Mouse (Mus musculus) hindbrain, embryonic 10.5 days (tissue): ENCODE measurements around the gene Bcor. TPM values are rescaled to one million over a fixed set of nuclear protein-coding genes. Genes with fewer than 3 reads are reported as not detected.

Experiments used
- DNase-seq: peaks from one replicate; pipeline ENCODE4 v3.0.0-alpha.2; 2017; ENCODE audit warnings: low spot score
- H3K27ac ChIP-seq: fragments of 300-500 bp; sonication (generic); 2 replicates; pipeline ENCODE4 v1.5.1; 2016; ENCODE audit warnings: mild to moderate bottlenecking, moderate library complexity
- H3K27me3 ChIP-seq: fragments of 300-500 bp; sonication (generic); 2 replicates; pipeline ENCODE4 v1.6.1; 2016; ENCODE audit warnings: mild to moderate bottlenecking; ENCODE audit not compliant: poor library complexity, insufficient read depth, severe bottlenecking
- H3K36me3 ChIP-seq: fragments of 300-500 bp; sonication (generic); 2 replicates; pipeline ENCODE4 v1.6.1; 2016; ENCODE audit warnings: mild to moderate bottlenecking, moderate library complexity
- H3K4me1 ChIP-seq: fragments of 300-500 bp; sonication (generic); replicated peaks from 2 replicates; pipeline ENCODE4 v1.6.1; 2016; ENCODE audit warnings: mild to moderate bottlenecking
- H3K4me3 ChIP-seq: fragments of 300-500 bp; sonication (generic); 2 replicates; pipeline ENCODE4 v1.5.1; 2016; ENCODE audit warnings: mild to moderate bottlenecking, moderate library complexity
- H3K9me3 ChIP-seq: fragments of 300-500 bp; sonication (generic); 2 replicates; pipeline ENCODE4 v1.6.1; 2016; ENCODE audit warnings: mild to moderate bottlenecking, moderate library complexity
- WGBS: fragments of 180-500 bp; shearing (Covaris S2); methylation state at CpG from one replicate; pipeline ENCODE4 v1.1.7; 2016; 5-methylcytosine and 5-hydroxymethylcytosine counted together
- polyA plus RNA-seq: library from polyadenylated mRNA; unstranded; fragments of >200 nt; fragmentation: Nextera tagmentation; extraction: Ambion mirVana; gene quantifications from 2 replicates; pipeline ENCODE4 v1.2.1, GENCODE M21; 2016

Bcor gene
- polyA plus RNA-seq, result 20.0 and 20.7 TPM in 2 replicates

DNA sequence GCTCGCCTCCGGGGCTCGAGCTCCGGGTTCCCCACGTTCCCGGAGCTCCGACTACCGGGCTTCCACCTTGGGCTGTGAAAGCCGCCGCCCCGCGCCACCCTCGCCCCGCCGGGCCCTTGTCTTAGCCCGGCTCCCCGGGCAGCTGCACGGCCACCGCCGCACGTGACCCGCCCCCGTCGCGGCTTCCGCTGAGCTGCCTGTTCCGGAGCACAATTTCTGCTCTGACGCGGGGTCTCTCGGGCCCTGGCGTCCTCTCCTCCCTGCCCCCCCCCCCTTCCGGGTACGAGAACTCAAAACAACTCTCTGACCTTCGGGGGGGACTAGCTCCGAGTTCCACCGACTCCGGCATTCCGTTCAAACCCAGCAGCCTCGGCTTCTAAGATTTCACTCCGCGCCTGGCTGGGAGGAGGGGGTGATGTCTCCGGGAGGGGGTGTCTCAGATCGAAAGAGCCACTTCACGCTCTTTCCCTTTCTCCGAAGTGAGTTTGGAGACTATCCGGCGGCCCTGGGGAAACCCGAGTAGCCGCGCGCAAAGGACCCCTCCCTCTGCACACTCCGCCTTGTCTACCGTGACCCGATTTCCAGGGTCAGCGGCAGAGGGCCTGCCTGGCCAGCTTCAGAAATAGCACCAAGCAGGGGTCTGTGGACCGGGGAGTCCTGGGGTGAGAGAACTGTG lies at the start of gene Bcor:
Gene Bcor, minus strand, starts transcription at position 375 of the 676 bp plus-strand sequence.
- peaks cover 48% of the 10 kb centered on the region for H3K4me1 ChIP-seq
- H3K36me3 ChIP-seq, result no peaks in the 10 kb centered on the region
- H3K9me3 ChIP-seq, result no peaks in the 10 kb centered on the region
- 6% methylated on average over 56 of the region's 56 CpGs for WGBS
- H3K4me3 ChIP-seq, result peak within 1 kb of the TSS; percentile 58
- peak; percentile 70 for DNase-seq
- H3K27ac ChIP-seq, result peak within 1 kb of the TSS; percentile 93
- peaks cover 58% of the 10 kb centered on the region for H3K27me3 ChIP-seq

DNA sequence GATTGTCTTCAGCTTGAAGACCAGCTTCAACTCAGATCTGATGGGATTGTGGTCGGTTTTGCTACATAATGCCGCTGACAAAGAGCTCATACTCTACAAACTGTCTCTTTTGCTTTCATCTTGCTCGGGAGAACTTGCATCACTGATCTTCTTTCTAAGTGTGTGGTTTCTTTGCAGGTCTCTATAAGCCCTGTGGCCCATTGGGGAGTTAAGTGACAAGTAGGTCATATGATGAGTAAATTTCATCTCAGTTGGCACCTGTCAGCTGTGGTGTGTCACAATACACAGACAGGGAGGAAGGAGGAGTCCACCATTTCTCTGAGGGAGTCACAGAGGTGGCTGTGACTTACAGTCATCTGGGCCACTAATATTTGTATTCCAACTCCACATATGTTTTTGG lies 42.8 kb upstream of the Bcor start:
- 84% methylated on average over 3 of the region's 3 CpGs for WGBS
- Histone ChIP-seq H3K4me3 (no peak overlapping the region), H3K9me3 (no peaks in the 10 kb centered on the region), H3K4me1 (no peaks in the 10 kb centered on the region), H3K27me3 (peaks cover 3% of the 10 kb centered on the region; the same call in 1 of the 2 replicates), H3K27ac (no peak overlapping the region), H3K36me3 (no peaks in the 10 kb centered on the region)
- DNase-seq, result no peak

DNA sequence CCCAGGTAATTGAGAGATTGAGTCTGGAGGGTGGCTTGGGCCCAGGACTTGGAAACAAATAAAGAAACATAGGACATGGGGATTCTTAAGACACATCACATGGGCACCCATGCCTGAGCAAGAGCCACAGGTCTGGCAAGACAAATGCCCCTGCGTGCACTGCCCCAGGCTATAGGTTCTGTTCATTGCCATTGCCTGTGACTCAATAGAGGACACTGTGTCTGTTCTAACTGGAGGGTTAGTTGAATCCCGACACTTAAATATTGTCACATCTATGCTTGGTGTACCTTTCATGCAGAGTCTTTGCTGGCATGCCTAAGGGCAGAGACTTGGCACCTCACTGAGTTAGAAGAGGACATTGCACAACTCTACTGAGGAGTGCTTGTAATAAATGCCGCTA lies 41.0 kb upstream of the Bcor start:
- Histone ChIP-seq H3K27me3 (peaks cover 7% of the 10 kb centered on the region; the same call in 1 of the 2 replicates), H3K27ac (no peak overlapping the region), H3K4me3 (no peak overlapping the region), H3K36me3 (no peaks in the 10 kb centered on the region), H3K9me3 (no peaks in the 10 kb centered on the region), H3K4me1 (no peaks in the 10 kb centered on the region)
- 93% methylated on average over 3 of the region's 3 CpGs for WGBS
- no peak for DNase-seq

DNA sequence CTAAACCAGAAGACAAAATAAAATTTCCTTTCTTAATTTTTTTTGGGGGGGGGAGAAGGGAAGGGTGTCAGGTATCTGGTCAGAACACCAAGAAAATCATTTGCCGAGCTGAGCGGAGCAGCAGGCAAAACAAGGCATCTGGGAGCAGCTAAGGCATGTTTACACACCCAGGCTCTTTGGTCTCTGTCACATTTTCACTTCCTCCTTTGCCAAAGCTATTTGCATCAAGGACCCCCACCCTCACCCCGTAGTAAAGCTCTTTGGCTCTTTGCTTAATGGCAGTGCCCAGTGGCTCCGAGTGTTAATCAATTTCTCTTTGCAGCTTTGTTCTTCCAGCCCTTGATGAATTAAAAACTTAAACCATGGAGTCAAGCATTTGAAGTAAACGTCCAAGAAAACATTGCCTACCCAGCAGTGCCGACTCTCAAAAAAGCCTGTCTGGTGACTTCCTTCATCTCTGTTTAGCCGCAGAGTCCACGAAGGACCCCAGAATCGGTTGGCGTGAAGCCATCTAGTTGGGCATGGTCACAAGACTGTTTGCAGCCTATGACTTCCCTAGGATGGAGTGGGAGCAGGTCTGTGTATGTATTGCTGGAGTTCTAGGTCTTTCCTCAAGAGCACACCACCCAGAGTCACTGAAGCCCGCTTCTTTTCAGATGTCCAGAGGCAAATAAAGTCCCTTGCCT lies 35.2 kb upstream of the Bcor start:
- H3K9me3 ChIP-seq, result no peaks in the 10 kb centered on the region
- H3K4me1 ChIP-seq, result no peaks in the 10 kb centered on the region
- no peak overlapping the region for H3K27ac ChIP-seq
- peaks cover 21% of the 10 kb centered on the region for H3K27me3 ChIP-seq
- no peaks in the 10 kb centered on the region for H3K36me3 ChIP-seq
- WGBS, result 82% methylated on average over 11 of the region's 11 CpGs
- DNase-seq, result no peak
- no peak overlapping the region for H3K4me3 ChIP-seq

DNA sequence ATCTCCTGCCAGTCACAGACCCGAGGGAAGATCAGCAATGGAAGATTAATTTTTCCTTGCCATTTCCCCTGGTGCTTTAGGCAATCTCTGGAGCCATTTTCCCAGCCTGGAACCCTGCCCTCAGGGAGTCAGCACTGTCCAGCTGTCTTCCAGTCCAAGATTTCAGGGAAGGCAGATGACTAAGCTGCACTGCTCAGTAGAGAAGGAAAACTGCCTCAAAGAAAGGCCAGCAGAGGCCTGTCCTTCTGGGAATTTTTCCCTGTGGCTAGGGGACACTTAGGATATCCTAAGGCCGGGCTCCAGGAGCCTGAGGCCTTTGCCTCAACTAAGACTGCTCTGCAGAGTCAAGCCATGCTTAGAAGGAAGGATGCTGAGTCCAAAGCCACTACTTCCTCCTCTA lies 32.2 kb upstream of the Bcor start:
- Histone ChIP-seq H3K36me3 (no peaks in the 10 kb centered on the region), H3K4me3 (no peak overlapping the region), H3K27ac (no peak overlapping the region), H3K27me3 (peaks cover 29% of the 10 kb centered on the region), H3K9me3 (no peaks in the 10 kb centered on the region), H3K4me1 (no peaks in the 10 kb centered on the region)
- no peak for DNase-seq
- 87% methylated on average over 2 of the region's 2 CpGs for WGBS

DNA sequence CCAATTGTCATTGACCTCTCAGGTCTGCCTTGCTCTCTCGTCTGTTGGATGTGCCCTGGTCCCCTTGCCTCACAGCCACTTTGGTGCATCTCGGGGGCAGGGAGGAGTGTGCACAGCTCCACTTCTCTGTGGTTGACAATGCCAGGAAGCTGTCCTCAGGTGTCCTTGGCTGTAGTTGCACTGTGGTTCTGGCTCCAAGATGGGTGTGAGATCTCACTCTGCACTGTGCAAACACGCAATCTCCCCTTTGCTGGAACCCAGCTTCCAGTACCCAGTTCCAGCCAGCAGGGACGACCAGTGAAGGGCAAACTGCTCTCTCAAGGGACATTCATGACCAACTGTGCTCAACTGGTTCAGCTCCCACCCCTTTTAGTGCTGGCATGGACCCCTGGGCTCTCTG lies 29.4 kb upstream of the Bcor start:
- WGBS, result 73% methylated on average over 4 of the region's 4 CpGs
- no peaks in the 10 kb centered on the region for H3K4me1 ChIP-seq
- H3K27me3 ChIP-seq, result peaks cover 33% of the 10 kb centered on the region
- no peaks in the 10 kb centered on the region for H3K36me3 ChIP-seq
- no peak overlapping the region for H3K4me3 ChIP-seq
- H3K9me3 ChIP-seq, result no peaks in the 10 kb centered on the region
- no peak for DNase-seq
- no peak overlapping the region for H3K27ac ChIP-seq

DNA sequence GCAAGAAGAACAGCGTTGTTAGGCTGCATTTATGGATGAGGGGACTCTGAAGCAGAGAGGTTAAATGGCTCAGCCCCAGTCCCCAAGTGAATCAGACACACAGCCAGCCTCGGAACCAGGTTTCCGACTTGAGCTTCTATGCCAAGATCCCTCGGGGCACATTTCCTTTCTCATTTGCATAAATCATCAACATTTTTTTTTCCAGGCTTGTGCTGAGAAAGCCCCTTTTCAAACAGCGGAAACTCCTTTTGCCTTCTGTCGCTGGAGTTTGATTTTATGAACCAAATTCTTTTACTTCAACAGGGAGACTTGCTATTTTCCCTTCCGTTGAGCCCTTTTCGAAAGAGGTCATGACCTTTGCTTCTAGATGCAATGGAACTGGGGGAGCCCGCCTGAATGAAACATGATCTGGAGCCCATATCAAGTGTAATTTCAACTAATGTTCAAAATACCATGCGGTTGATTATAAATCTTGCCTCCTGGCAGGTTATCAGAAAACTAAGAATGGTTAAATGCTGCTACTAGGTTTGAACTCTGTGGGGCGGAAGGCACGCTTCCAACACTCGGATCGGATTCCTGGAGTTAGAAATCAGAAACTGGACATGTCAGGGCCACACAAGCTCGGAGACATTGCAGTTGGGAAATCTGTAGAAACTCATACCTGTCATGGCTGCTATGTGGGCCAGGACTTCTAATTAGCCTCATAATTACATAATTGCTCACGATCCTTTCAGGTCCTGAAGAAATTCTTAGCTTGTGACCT lies 15.2 kb upstream of the Bcor start:
- H3K27ac ChIP-seq, result no peak overlapping the region
- 57% methylated on average over 16 of the region's 16 CpGs for WGBS
- H3K9me3 ChIP-seq, result no peaks in the 10 kb centered on the region
- H3K36me3 ChIP-seq, result no peaks in the 10 kb centered on the region
- no peak for DNase-seq
- peaks cover 28% of the 10 kb centered on the region for H3K27me3 ChIP-seq
- H3K4me1 ChIP-seq, result peaks cover 18% of the 10 kb centered on the region
- no peak overlapping the region for H3K4me3 ChIP-seq

DNA sequence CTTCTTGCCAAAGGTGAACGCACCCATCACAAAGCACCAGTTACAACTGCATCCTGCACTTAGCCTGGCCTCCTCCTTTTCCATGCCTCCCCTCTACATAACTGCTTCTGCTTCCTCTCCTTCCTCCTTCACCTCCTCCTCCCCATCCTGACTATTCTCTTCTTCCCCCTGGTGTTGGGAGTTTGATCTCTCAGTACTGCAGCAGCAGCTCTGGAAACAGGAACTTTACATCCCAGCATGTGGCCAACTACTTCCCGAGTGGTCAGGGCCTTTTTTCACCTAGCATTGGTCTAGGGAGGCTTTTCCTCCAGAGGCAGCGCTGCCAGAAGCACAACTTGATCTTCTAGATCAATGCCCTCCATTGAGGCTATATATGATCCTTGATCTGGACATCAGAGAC lies 10.0 kb upstream of the Bcor start:
- H3K36me3 ChIP-seq, result no peaks in the 10 kb centered on the region
- no peak for DNase-seq
- no peaks in the 10 kb centered on the region for H3K9me3 ChIP-seq
- peaks cover 47% of the 10 kb centered on the region for H3K27me3 ChIP-seq
- peaks cover 15% of the 10 kb centered on the region for H3K4me1 ChIP-seq
- no peak overlapping the region for H3K27ac ChIP-seq
- 32% methylated on average over 3 of the region's 3 CpGs for WGBS
- no peak overlapping the region for H3K4me3 ChIP-seq

DNA sequence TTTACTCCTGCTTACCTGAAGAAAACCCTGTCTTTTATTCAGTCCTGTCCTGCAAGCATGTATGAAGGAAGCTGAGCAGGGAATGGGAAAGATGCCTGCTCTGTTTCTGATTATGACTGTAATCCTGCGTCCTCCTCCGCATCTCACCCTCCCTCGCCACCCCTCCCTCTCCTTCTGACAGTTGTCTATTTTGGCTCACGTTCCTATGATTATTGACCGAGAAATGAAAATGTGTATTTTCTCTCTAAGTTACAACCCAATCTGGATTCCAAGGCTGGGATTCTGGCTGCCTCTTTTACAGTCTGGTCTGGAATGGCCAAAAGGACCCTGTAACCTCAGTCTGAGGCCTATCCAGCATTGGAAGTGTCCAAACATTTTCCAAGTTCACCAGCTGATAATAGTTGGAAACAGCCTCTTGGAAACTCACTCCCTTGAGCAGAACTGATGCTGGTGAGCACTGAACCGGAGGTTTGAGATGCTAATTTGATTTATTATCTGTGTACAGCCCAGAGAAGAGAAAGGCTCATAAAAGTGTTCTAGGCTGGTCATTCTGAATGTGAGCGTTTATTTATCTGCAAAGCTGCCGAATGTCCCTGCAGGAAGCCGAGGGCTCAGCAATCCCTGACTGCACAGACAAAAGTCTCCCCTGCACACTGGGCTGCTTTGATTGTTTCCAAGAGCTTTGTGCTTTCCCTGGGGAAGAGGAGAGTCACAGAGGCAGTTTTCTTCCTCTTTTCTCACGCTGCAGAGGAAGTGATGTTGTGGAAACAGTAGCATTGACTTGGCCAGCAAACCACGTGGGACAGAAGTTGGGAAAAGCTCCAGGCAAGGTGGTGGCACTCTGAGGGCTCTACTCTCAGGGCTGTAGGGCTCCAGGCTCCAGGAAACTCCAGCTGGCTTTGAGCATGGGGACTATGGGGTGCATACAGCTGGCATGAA lies 4.7 kb upstream of the Bcor start:
- WGBS, result 50% methylated on average over 11 of the region's 11 CpGs
- peak overlapping the region; percentile 60 for H3K27ac ChIP-seq
- no peak for DNase-seq

DNA sequence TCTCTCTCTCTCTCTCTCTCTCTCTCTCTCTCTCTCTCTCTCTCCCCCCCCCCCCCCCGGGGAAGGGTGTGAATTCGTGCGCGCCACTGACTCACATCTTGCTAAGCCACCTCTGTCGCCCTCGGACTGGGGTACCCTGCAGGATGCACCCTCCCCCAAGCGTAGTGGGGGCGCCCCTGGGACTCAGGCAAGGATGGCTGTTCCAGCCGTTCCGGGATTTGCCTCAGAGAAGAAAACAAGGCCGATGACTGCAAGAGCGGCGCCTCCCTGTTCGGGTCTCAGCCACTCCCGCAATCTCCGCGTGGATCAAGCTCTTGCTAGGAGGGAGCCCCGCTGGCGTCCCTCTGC lies 647 bp downstream of the Bcor start:
- peaks cover 64% of the 10 kb centered on the region for H3K27me3 ChIP-seq
- 3% methylated on average over 18 of the region's 19 CpGs for WGBS

More for the DNA sequence above, 4.7 kb upstream of the Bcor start:
- Histone ChIP-seq H3K9me3 (no peaks in the 10 kb centered on the region), H3K36me3 (no peaks in the 10 kb centered on the region), H3K27me3 (peaks cover 28% of the 10 kb centered on the region), H3K4me1 (peaks cover 7% of the 10 kb centered on the region), H3K4me3 (no peak overlapping the region)

DNA sequence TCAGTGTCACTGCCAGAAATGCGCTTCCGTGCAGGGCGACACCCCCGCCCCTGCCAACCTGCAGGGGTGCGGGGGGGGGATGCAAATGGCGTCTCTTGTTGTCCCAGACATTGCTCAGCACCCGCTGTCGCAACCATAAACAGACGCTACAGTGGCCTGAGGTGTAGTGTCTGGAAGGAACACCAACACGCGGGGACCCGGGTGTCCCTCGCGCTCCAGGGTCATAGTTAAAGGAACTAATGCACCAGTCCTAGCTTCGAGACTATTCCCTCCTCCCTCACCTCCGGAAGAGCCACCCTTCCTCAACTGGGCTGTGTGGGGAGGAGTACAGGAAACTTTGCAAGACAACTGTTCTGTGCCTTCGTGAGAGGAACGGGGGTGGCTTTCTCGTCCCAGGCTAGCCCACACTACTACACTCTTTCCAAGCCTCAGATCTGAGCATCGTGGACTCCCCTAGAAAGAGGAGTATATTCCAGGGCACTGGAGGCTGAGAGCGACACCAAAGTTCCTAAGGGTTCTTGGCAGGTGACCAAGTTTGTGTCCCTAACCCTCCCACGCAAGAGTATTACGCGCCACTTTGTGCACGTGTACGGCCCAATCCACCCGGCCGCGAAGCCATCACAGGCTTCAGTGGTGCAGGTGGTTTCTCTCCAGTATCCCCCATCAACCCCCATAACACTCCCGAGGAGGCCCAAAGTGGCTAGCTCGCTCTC lies 1.2 kb downstream of the Bcor start:
- DNase-seq, result no peak
- Histone ChIP-seq H3K27me3 (peaks cover 69% of the 10 kb centered on the region), H3K4me1 (peaks cover 49% of the 10 kb centered on the region), H3K4me3 (peak overlapping the region; percentile 58), H3K36me3 (no peaks in the 10 kb centered on the region), H3K9me3 (no peaks in the 10 kb centered on the region), H3K27ac (peak overlapping the region; percentile 93)
- 6% methylated on average over 29 of the region's 31 CpGs for WGBS

More for the DNA sequence above, 647 bp downstream of the Bcor start:
- no peaks in the 10 kb centered on the region for H3K9me3 ChIP-seq
- H3K4me3 ChIP-seq, result peak overlapping the region; percentile 58
- H3K4me1 ChIP-seq, result peaks cover 49% of the 10 kb centered on the region
- H3K36me3 ChIP-seq, result no peaks in the 10 kb centered on the region
- DNase-seq, result peak; percentile 51
- peak overlapping the region; percentile 93 for H3K27ac ChIP-seq
